Mouse (Mus musculus) embryonic fibroblast, embryonic 13.5 days (primary cell): ENCODE data around the gene Ndufa6.

Source experiments
- CTCF ChIP-seq: IDR thresholded peaks from 2 replicates; pipeline ENCODE4 v1.5.1; 2011; ENCODE audit warnings: mild to moderate bottlenecking, control low read depth, low read length, moderate library complexity, borderline replicate concordance; ENCODE audit not compliant: insufficient read depth
- POLR2A ChIP-seq: IDR thresholded peaks from 2 replicates; pipeline ENCODE4 v1.6.1; 2011; ENCODE audit warnings: low read depth, mild to moderate bottlenecking, control low read depth, low read length, moderate library complexity

DNA sequence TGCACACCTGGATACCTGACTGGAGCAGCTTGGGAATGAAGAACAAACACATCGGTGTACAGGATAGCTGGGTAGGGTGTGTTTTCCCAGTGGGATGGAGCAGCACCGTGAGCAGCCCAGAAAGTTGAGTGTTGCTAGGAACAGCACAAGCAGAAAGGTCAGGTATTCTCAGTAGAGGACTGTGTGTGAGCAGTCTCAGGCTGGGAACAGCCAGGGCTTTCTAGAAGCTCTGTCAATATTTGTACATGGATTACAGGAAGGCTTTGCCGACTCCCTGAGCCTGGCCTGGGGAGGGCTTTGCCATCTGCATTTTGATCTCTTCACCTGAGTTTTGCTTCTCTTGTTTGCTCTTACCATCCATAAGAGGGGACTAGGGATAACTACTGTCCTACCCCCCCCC lies 47.0 kb downstream of the Ndufa6 start:
- TF ChIP-seq CTCF (no peak), POLR2A (no peak)
